Mouse (Mus musculus): ENCODE data around the gene Fgr.
"Not testable (repeated sequence)": the region's sequence is repeated elsewhere in the genome, so short reads cannot be mapped to it uniquely, and the experiment has no call there.

The Fgr gene

GRCm38 (mm10) chr4:132997469-132998237, 23.8 kb downstream of the Fgr start:
- DNase-seq, result no peak

GRCm38 (mm10) chr4:133002896-133003295, 29.0 kb downstream of the Fgr start:
- DNase-seq, result no peak

- no peak for DNase-seq
Measured at GRCm38 (mm10) chr4:133003316-133004018, 29.6 kb downstream of the Fgr start.

- DNase-seq, result peak; percentile 37
Measured at GRCm38 (mm10) chr4:133005233-133005632, 31.3 kb downstream of the Fgr start.

GRCm38 (mm10) chr4:133005885-133006451, 32.1 kb downstream of the Fgr start:
- not testable (repeated sequence) for DNase-seq

GRCm38 (mm10) chr4:133007513-133008380, 33.9 kb downstream of the Fgr start:
- DNase-seq, result no peak

GRCm38 (mm10) chr4:133009131-133009530, 35.2 kb downstream of the Fgr start:
- no peak for DNase-seq

- DNase-seq, result no peak
Measured at GRCm38 (mm10) chr4:133009676-133010075, 35.8 kb downstream of the Fgr start.

GRCm38 (mm10) chr4:133010611-133011010, 36.7 kb downstream of the Fgr start:
- no peak for DNase-seq

GRCm38 (mm10) chr4:133011028-133011820, 37.3 kb downstream of the Fgr start, which contains the start of gene Ahdc1:
TSS of gene Ahdc1 (plus strand) at chr4:133011260.
- DNase-seq, result peak; percentile 94

GRCm38 (mm10) chr4:133011821-133012775, 38.2 kb downstream of the Fgr start:
- DNase-seq, result no peak

- no peak for DNase-seq
Measured at GRCm38 (mm10) chr4:133012776-133013265, 38.9 kb downstream of the Fgr start.

- DNase-seq, result peak; percentile 75
Measured at GRCm38 (mm10) chr4:133013266-133013891, 39.5 kb downstream of the Fgr start.

GRCm38 (mm10) chr4:133014088-133014487, 40.2 kb downstream of the Fgr start:
- no peak for DNase-seq

GRCm38 (mm10) chr4:133014896-133015709, 41.2 kb downstream of the Fgr start:
- no peak for DNase-seq

- DNase-seq, result no peak
Measured at GRCm38 (mm10) chr4:133015710-133016651, 42.1 kb downstream of the Fgr start.

GRCm38 (mm10) chr4:133016677-133017415, 43.0 kb downstream of the Fgr start:
- DNase-seq, result no peak
